Mouse (Mus musculus) CD8-positive naive resting alpha-beta T cell, adult 2 months (primary cell): ENCODE measurements around the gene Naa35.

Experiments
- DNase-seq, 2 experiments: peaks; one replicate each; pipeline ENCODE4 v3.0.0; 2022; ENCODE audit warnings: low read depth in 2 of 2, low spot score in 2 of 2

Naa35 gene

DNA sequence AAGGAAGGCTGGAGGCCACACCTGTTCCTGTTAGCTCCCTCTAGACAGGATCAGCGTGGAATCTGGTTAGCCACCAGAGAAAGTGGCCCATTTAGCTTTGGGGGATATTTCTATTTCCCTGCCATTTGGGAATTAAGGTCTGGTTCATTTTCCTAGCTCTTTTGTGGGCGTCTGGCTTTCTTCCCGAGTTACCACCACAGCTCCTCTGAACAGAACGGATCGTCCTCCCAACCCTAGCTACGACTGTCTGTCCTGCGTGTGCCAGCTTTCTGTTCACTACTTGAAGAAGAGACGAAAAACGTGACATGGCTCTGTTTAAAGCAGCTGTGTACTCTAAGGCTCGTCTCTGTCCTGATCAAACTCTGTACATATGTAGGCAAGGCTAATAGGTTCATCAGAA, 84.9 kb downstream of the Naa35 start:
- DNase-seq = no peak

DNA sequence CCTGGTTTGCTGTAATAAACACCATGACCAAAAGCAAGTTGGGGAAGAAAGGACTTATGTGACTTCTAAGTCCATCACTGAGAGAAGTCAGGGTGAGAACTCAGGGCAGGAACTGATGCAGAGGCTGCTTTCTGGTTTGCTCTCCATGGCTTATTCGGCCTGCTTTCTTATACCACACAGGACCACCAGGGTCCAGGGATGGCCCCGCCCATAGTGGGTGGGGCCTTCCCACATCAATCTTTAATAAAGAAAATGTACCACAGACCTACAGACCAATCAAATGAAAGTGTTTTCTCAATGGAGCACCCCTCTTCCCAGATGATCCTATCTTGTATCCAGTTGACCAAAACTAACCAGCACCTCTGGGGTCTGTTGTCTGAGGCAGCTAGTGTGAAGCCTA, 86.5 kb downstream of the Naa35 start:
- no peak for DNase-seq

DNA sequence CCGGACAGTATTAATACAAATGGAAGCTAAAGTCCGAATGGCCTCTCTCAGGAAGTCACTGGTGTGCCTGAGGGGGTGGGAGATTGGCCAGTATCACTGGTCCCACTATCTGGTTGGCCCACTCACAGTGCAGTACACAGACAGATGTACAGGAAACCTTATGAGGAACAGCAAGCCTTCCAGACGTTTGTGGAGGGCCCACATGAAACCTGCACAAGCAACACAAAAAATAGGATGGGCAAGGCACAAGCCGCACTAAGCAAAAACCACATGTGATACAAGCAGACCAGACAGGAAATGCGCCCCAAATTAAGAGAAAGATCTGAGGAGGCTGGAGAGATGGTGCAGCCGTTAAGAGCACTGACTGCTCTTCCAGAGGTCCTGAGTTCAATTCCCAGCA, 87.2 kb downstream of the Naa35 start:
- DNase-seq = peak; percentile 28 to 53

DNA sequence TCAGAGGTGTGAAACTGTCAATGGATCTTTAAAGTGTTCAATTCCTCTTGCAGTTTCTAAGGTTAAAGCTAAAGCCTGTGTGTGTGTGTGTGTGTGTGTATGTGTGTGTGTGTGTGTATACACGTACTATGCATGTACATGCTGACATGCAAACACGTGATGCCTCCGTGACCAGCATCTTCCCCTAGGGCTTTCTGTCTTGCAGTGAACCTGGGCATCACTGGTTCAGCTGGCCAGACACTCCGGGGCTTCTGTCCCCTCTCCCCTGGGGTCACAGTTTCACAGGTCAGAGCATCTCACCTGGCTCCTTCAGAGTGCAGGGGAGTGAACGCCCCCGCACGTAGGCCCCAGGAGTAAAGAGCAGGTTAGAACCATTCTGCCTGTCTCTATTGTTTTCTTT, 88.5 kb downstream of the Naa35 start:
- no peak for DNase-seq

DNA sequence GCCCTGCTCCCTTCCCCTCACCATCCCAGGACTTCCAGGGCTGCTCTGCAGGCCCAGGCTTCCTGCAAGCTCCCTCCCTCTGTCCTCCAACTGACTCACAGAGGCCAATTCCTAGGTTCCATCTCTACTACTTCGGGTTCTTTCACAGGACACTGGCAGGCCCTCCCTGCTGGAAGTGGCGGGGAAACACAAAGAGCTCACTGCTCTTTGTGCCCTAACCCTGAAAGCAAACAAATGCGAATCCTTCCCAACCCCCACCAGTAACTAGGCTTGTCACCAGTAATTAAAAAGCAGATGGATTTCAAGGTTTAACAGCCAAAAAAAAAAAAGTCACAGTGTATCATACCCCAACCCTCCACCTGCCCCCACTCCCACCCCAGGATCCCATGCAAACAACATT, 89.2 kb downstream of the Naa35 start:
- DNase-seq = no peak

DNA sequence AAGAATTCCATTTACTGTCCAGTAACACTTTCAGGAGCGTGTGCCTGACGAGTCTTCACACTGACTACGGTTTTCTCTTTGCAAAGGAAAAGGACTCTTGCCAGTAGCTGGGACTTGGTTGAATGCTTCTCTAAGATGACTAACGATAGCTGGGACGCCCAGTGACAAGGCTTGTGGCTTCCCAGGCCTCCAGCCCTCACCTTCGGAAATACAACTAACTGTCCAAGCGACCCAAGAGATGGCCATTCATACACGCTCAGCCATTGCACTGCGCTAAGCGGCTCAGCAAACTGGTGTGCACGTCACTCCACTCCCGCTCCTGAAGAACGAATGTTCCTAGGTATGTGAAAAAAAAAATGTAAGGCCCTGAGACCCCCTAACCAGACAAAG, 89.7 kb downstream of the Naa35 start:
- DNase-seq = no peak

DNA sequence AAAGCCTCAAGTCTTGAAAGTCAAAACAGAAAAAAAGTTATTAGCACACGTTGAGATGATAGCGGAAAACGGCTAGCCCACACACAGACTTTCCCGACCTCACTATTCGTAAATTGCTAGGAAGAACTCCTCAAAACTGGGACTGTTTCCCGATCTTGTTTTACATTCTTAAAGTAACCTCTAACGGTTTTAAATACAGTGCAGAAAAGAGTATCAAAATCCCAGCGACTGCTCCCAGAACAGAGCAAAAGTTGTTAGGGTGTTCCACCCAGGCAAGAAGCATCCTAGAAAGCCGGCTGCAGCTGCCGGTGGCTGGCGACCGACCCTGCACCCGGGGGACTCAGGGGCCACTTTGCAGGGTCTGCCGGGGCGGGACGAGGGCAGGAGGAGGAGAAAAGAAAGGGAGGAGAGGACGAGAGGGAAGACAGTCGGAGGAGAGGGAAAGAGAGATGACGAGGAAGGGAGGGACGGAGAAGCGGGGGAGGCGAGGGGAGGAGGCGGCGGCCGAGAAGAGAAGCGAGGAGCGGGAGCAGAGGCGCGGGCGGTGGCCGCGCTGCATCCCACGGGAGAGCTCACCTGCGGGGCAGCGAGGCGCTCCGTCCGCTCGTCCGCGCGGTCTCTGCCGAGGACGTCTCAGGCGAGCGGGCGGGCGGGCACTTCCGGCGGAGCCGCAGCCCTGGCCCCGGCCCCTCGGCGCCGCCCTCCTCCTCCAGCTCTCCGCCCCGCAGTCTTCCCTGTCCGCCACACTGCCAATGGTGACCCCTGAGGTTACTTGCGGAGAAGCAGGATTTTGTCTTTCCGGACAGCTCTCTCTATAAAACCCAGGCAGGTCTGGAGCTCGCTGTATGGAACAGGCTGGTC, 90.3 kb downstream of the Naa35 start, which contains the start of gene Golm1:
Gene Golm1 (minus strand): TSS at position 661 of the 861 bp plus-strand sequence.
- peak; percentile 23 to 29 for DNase-seq

DNA sequence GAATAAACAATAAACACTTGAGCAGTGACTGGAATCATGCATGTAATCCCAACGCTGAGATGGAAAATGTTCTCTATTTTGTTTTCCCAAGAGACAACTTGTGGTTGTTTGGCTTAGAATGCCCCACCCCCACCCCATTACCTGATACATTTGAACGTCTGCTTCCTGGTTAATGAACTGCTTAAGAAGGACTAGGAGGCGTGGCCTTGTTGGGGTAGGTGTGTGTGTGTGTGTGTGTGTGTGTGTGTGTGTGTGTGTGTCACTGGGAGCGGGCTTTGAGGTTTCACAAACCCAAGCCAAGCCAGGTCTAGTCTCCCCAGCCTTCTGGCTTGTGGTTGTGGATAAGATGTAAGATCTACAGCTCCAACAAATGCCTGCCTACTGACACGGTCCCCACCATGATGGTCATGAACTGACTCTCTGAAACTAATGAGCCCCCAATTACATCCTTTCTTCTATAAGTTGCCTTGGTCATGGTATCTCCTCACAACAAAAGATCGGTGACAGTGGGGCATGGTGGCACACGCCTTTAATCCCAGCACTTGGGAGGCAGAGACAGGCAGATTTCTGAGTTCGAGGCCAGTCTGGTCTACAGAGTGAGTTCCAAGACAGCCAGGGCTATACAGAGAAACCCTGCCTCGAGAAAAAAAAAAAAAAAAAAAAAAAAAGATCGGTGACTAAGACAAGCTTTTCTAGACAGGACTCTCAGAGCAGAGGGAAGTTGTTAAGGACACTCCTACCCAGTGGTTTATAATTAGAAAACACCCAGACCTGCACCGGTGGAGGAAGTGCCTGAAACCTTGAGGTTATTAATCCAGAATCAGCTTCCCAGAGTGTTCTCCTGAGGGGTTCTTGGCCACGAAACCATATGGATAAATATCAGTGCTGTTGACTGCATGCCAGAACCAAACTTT, 91.5 kb downstream of the Naa35 start:
- DNase-seq = no peak

DNA sequence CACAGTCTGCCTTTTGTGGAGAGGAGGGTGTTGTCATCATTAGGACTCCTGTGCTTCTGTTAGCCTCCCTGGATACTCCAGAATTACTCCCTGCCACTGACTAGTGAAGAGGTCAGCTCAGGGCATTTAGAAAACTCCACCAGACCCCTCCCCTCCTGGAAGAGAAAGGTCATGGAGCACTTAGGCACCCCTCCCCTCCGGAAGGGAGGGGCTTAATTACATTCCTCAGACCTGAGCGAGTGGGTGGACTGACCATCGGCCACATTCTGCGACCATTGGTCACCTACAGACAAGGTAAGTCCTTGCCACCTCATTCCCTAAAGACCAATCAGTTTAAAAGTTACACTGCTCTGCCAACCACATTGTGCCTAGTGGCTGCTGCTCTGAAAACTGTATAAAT, 94.2 kb downstream of the Naa35 start:
- DNase-seq = no peak

DNA sequence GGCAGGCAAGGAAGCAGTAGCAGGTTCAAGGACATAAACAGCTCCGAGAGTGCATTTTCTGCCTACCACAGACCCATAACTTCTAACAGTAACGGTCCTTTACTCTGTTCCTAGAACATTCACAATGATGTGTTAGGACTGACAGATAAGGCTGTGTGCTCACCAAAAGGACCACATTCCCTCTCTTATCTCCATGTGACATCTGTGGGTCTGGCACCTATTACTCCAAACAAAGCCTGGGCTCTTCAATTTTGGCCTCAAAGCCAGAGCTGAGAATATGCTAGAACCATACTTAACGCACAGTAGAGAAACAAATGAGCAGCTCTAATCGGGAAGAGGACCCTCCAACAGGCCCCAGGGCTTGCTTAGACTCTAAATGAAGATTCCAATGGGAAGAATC, 94.8 kb downstream of the Naa35 start:
- no peak for DNase-seq

DNA sequence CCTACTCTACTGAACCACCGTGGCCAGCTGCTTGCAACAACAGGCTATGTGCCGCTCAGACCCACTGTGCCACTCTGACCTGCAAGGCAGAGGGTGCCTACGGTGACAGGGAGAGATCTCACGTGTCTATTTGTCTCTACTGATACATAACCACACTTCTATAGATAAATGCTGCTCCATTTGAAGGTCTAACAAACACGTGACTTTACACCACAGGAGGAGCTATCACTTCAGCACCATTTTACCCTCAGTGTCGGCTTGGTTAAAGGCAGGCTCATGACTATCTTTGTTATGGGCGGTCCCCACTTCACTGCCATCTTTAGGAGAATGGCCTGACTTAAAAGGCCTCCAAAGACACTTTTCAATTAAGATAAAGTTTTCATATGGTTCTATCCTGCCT, 97.6 kb downstream of the Naa35 start:
- no peak for DNase-seq

DNA sequence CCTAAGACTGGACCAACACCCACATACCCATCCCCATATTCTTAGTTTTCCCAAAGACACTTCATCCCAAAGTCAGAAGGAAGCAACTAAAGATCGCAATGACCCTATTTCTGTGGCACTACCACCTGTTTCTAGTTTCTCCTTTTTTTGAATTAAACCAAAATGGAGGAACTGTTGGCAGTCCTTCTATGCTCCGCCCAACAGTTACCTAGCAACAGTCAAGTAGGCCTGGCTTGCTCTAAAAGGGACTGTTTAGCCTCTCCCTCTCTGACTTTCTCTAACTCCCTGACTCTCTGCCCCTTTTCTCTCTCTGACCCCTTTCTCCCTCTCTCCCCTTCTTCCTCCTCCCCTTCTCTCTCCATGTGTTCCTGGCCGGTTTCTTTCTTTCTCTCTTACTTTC, 100.2 kb downstream of the Naa35 start:
- DNase-seq = no peak
